Mouse (Mus musculus): ENCODE measurements around the gene Acrbp. TPM values are rescaled to one million over a fixed set of nuclear protein-coding genes. Genes with fewer than 3 reads are reported as not detected.

The Acrbp gene
- total RNA-seq, 2 experiments from 2014 or later, result 2.7 to 4.7 TPM

- DNase-seq, result no peak
These were observed 50.0 kb downstream of the Acrbp start for GRCm38 (mm10) chr6:125099421-125099971.

DNA sequence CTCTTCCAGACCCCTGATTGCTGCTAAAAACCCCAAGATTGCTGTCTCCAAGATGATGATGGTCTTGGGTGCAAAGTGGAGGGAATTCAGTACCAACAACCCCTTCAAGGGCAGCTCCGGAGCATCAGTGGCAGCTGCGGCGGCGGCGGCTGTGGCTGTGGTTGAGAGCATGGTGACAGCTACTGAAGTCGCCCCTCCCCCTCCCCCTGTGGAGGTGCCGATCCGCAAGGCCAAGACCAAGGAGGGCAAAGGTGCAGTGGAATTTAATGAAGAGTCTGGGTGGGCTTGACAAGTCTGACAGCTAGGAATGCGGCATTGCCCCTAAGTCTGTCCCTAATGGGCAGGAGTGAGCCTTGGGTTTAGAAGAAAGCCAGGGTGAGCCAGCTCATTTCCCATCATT, 52.0 kb downstream of the Acrbp start:
- no peak for DNase-seq

DNA sequence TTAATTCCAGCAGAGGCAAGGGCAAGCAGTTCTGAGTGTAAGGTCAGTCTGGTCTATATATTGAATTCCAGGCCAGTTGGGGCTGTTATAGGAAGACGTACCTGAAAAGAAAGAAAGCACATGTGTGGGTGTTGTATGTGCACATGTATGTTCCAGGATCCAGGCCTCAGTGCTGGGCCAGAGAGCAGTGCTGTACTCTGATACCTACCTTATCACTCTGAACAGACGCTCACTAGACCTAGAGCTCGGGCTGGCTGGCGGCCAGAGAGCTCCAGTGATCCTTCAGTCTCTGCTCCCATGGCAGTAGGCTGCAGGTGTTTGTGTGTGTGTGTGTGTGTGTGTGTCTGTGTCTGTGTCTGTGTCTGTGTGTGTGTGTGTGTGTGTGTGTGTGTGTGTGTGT, 54.7 kb downstream of the Acrbp start:
- DNase-seq, result no peak

- DNase-seq, result no peak
These were observed 58.2 kb downstream of the Acrbp start for GRCm38 (mm10) chr6:125107705-125108104.

GRCm38 (mm10) chr6:125109371-125109770, 59.9 kb downstream of the Acrbp start:
- DNase-seq, result no peak

DNA sequence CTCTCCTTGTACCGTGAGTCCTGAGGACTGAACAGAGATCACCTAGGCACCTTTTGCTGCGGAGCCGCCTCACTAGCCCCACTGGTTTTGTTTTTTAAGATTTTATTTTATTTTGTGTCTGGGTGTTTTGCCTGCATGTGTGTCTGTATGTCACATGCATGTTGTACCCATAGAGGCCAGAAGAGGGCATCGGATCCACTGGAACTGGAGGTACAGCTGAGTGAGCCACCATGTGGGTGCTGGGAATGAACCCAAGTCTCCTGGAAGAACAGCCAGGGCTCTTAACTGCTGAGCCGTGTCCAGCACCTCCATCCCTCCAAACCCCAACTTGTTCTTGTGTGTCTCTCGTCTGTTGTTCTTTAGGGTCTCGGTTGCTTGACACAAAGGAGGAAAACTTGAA, 61.4 kb downstream of the Acrbp start:
- DNase-seq, result no peak

GRCm38 (mm10) chr6:125112553-125112952, 63.1 kb downstream of the Acrbp start:
- no peak for DNase-seq

Small RNAs within 50 kb of the gene (microRNA-seq; reads per million reads assigned to microRNA genes)
- gene Mir7045, result 0.25 to 0.64 reads per million in 2 experiments

Other genes with a start within 250 kb of the Acrbp start
- gene Spsb2, start 241.0 kb upstream of the Acrbp start, total RNA-seq (2021), result 1 to 10 TPM; 3.5 to 6.5 TPM
- 1,000 to 10,000 TPM; 2,520 to 2,805 TPM for gene Tpi1, start 235.4 kb upstream of the Acrbp start, total RNA-seq (2021)
- 10 to 100 TPM; 66.2 to 66.4 TPM for gene Usp5, start 220.2 kb upstream of the Acrbp start, total RNA-seq (2021)
- gene Cdca3, start 220.1 kb upstream of the Acrbp start, total RNA-seq (2021), result 10 to 100 TPM; 13.5 to 14.3 TPM
- 1 to 10 TPM; 8.4 to 9.4 TPM for gene Gnb3, start 209.4 kb upstream of the Acrbp start, total RNA-seq (2021)
- 10 to 100 TPM; 33.3 to 41.5 TPM for gene P3h3, start 191.9 kb upstream of the Acrbp start, total RNA-seq (2021)
- gene Gpr162, start 185.7 kb upstream of the Acrbp start, total RNA-seq (2021), result 1 to 10 TPM in 1 of 2 experiments, under 1 TPM in 1; 0.38 to 1.1 TPM
- gene Cd4, start 161.5 kb upstream of the Acrbp start, total RNA-seq (2021), result 1 to 10 TPM in 1 of 2 experiments, under 1 TPM in 1; 0.61 to 2.1 TPM
- under 1 TPM; 0.56 to 0.68 TPM for gene Lag3, start 138.0 kb upstream of the Acrbp start, total RNA-seq (2021)
- 100 to 1,000 TPM; 273 to 298 TPM for gene Ptms, start 129.6 kb upstream of the Acrbp start, total RNA-seq (2021)
- gene Mlf2, start 118.3 kb upstream of the Acrbp start, total RNA-seq (2021), result 100 to 1,000 TPM; 252 to 255 TPM
- gene Cops7a, start 84.2 kb upstream of the Acrbp start, total RNA-seq (2021), result 100 to 1,000 TPM in 1 of 2 experiments, 10 to 100 TPM in 1; 99.9 to 105 TPM
- gene Pianp, start 53.0 kb upstream of the Acrbp start, total RNA-seq (2021), result under 1 TPM; 0.61 TPM
- 10 to 100 TPM; 21.9 to 27.4 TPM for gene Zfp384, start 40.5 kb upstream of the Acrbp start, total RNA-seq (2021)
- 10 to 100 TPM; 33.4 to 42.7 TPM for gene Ing4, start 9.9 kb upstream of the Acrbp start, total RNA-seq (2021)
- under 1 TPM; 0.16 to 0.41 TPM for gene Lpar5, start 18.2 kb downstream of the Acrbp start, total RNA-seq (2021)
- gene Chd4, start 46.3 kb downstream of the Acrbp start, total RNA-seq (2021), result 100 to 1,000 TPM; 108 to 125 TPM
- gene Nop2, start 82.2 kb downstream of the Acrbp start, total RNA-seq (2021), result 10 to 100 TPM; 16.0 to 21.1 TPM
- 10 to 100 TPM; 50.8 to 60.1 TPM for gene Iffo1, start 95.6 kb downstream of the Acrbp start, total RNA-seq (2021)
- 1,000 to 10,000 TPM; 7,536 to 8,309 TPM for gene Gapdh, start 116.8 kb downstream of the Acrbp start, total RNA-seq (2021)
- 10 to 100 TPM; 28.3 to 41.5 TPM for gene Ncapd2, start 142.0 kb downstream of the Acrbp start, total RNA-seq (2021)
- 100 to 1,000 TPM; 212 to 236 TPM for gene Mrpl51, start 142.1 kb downstream of the Acrbp start, total RNA-seq (2021)
- gene Vamp1, start 165.9 kb downstream of the Acrbp start, total RNA-seq (2021), result 1 to 10 TPM; 8.4 to 9.1 TPM
- 1 to 10 TPM; 2.7 to 3.1 TPM for gene Tapbpl, start 182.2 kb downstream of the Acrbp start, total RNA-seq (2021)
- under 1 TPM in 1 of 2 experiments, not detected in 1; 0.14 TPM for gene Cd27, start 187.3 kb downstream of the Acrbp start, total RNA-seq (2021)
- not detected for gene Tuba3a, start 236.4 kb downstream of the Acrbp start, total RNA-seq (2021)

Data from gastrocnemius, postnatal 10 days (tissue).